ENCODE assay signal across 10 mouse cellular contexts in the genomic region with DNA sequence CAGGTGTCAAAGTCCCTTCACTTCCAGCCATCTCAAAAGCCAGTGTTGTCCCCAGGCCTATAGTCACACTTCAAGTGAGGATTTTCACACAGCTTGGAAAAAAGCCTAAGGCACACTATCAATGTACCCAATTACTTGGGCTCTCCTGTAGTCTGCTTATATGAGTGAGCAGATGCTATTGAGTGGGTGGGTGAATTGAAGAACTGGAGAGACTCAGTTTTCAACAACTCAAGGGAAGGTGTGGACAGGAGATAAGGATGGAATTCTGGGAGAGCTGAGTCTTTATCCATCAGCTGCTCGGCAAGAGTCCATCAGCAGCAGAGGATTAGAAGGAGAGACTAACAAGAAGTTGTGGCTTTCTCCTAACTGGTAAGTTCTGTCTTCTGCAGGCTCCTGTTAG. TPM values are rescaled to one million over a fixed set of nuclear protein-coding genes. Genes with fewer than 3 reads are reported as not detected.
"Had no signal": no experiment of that assay in that cellular context is flagged by ENCODE, and none has a peak within 500 bp of the region (broad histone marks: within the 10 kb centered on the region; RNA-seq: fewer than 3 reads in every experiment).

A gene (plus strand): TSS at position 210 of the 400 bp plus-strand sequence.

- ATAC-seq: intestine, postnatal 0 days; liver, embryonic 12.5 days had no signal

- DNase-seq: kidney, adult 8-10 months; kidney, postnatal 25 days; lung, embryonic 14.5 days; lung, postnatal 10 days; lung, postnatal 4 days; midbrain, embryonic 14.5 days had no signal

RNA-seq across cellular contexts. Expression of the gene that starts here (rescaled TPM):
- total RNA-seq: left cerebral cortex, adult 18-20 months; megakaryocyte, adult 5-6 weeks had no signal
